Mouse (Mus musculus) forebrain, embryonic 13.5 days (tissue): Measurements from ENCODE around the gene Glrx3. TPM values are rescaled to one million over a fixed set of nuclear protein-coding genes. Genes with fewer than 3 reads are reported as not detected.
"Not testable (repeated sequence)": the region's sequence is repeated elsewhere in the genome, so short reads cannot be mapped to it uniquely, and the experiment has no call there.

Experiments used
- ATAC-seq: fragments of 200-750 bp; cut with Nextera tagmentation; 2 replicates; pipeline ENCODE4 v1.8.0; 2017
- H3K27ac ChIP-seq: fragments of 300-500 bp; sonication (generic); 2 replicates; pipeline ENCODE4 v1.5.1; 2015; ENCODE audit warnings: inconsistent platforms, mild to moderate bottlenecking, moderate library complexity
- H3K27me3 ChIP-seq: fragments of 300-500 bp; sonication (generic); 2 replicates; pipeline ENCODE4 v1.6.1; 2015; ENCODE audit warnings: mild to moderate bottlenecking, inconsistent platforms
- H3K36me3 ChIP-seq: fragments of 300-500 bp; sonication (generic); 2 replicates; pipeline ENCODE4 v1.6.1; 2015; ENCODE audit warnings: mild to moderate bottlenecking, inconsistent platforms; ENCODE audit not compliant: poor library complexity, severe bottlenecking
- H3K4me1 ChIP-seq: fragments of 300-500 bp; sonication (generic); 2 replicates; pipeline ENCODE4 v1.6.1; 2015; ENCODE audit warnings: inconsistent platforms
- H3K4me2 ChIP-seq: fragments of 300-500 bp; sonication (generic); 2 replicates; pipeline ENCODE4 v1.6.1; 2015; ENCODE audit warnings: inconsistent platforms, mild to moderate bottlenecking, moderate library complexity
- H3K4me3 ChIP-seq: fragments of 300-500 bp; sonication (generic); 2 replicates; pipeline ENCODE4 v1.5.1; 2015; ENCODE audit warnings: mild to moderate bottlenecking, inconsistent platforms
- H3K9ac ChIP-seq: fragments of 300-500 bp; sonication (generic); 2 replicates; pipeline ENCODE4 v1.6.1; 2015; ENCODE audit warnings: mild to moderate bottlenecking, inconsistent platforms
- H3K9me3 ChIP-seq: fragments of 300-500 bp; sonication (generic); replicated peaks from 2 replicates; pipeline ENCODE4 v1.6.1; 2016; ENCODE audit warnings: inconsistent platforms
- WGBS: fragments of 180-500 bp; shearing (Covaris S2); methylation state at CpG from one replicate; pipeline ENCODE4 v1.1.7; 2015; 5-methylcytosine and 5-hydroxymethylcytosine counted together
- polyA plus RNA-seq: library from polyadenylated mRNA; unstranded; fragments of >200 nt; fragmentation: Nextera tagmentation; extraction: Ambion mirVana; gene quantifications from 2 replicates; pipeline ENCODE4 v1.2.1, GENCODE M21; 2015

Glrx3 gene
- polyA plus RNA-seq, 1 experiment from 2014 or later, result 315 TPM

DNA sequence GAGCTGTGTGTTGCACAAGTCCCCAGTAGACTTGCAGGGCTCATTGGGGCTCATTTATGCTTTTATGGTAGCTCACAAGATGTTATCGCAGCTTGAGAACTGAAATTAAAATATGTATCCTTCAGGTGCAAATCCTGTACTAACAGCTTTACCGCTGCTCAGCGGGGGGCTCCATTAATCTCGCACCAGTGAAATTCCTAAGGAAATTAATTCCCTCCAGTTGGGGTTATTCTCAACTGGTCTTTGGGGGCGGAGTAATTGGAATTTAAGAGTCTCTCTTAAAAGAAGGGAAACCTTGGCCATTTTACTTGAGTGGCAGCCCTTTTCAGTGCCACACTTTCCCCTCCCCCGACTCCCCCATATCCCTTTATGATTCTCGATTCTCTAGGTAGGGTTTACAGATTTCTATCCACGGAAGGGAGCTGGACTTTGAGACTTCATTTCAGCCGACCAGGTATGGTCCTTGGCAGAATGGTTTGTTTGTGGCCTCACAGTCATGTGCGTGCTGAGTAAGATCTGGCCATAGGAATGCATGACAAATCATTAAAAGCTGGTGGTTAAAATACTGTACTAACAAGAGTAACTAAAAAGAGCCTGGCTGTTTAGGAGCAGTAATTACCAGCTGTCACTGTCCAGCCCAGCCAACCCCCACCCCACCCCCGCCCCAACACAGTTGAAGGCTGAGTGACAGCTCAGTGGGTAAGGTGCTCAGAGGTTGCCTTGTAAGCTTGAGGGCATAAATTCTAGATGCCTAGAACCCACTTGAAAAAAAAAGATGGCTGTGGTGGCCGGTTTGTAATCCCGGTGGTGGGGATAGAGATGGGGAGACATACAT is 5.4 kb upstream of the Glrx3 start:
- Histone ChIP-seq H3K4me1 (peaks cover 17% of the 10 kb centered on the region), H3K36me3 (no peaks in the 10 kb centered on the region), H3K27ac (no peak overlapping the region; the same call in 1 of the 2 replicates), H3K4me2 (no peak overlapping the region), H3K4me3 (no peak overlapping the region), H3K9ac (no peak overlapping the region), H3K27me3 (no peaks in the 10 kb centered on the region; the same call in 1 of the 2 replicates), H3K9me3 (no peaks in the 10 kb centered on the region)
- 19% methylated on average over 13 of the region's 13 CpGs for WGBS
- ATAC-seq, result no peak; the same call in 1 of the 2 replicates

DNA sequence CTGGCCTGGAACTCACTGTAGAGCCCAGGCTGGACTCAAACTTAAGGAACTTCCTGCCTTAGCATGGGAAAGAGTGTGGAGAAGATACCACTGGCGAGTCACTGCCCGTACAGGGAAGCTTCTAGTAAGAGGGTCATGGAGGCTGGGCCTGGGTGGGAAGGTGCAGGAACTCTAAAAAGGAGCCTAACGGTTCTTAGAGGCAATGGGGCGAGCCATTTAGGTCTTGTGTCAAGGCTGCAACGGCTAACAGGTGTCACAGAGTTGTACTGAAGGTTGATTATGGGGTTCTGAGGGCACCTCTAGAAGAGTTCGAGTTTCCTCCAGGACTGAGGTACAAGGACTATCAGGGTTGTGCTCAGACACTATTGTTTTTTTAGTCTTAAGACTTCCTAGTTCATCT is 513 bp upstream of the Glrx3 start:
- peak overlapping the region; percentile 72 for H3K4me2 ChIP-seq
- WGBS, result 72% methylated on average over 6 of the region's 6 CpGs
- peak overlapping the region; percentile 97 for H3K4me3 ChIP-seq
- no peak overlapping the region for H3K9ac ChIP-seq
- no peaks in the 10 kb centered on the region for H3K27me3 ChIP-seq
- H3K36me3 ChIP-seq, result no peaks in the 10 kb centered on the region
- H3K9me3 ChIP-seq, result no peaks in the 10 kb centered on the region
- 0 out of 2 replicates have a peak overlapping the region, but pooled peaks have one; percentile 16 for H3K27ac ChIP-seq
- peak; percentile 11; the same call in 1 of the 2 replicates for ATAC-seq
- H3K4me1 ChIP-seq, result peaks cover 31% of the 10 kb centered on the region

DNA sequence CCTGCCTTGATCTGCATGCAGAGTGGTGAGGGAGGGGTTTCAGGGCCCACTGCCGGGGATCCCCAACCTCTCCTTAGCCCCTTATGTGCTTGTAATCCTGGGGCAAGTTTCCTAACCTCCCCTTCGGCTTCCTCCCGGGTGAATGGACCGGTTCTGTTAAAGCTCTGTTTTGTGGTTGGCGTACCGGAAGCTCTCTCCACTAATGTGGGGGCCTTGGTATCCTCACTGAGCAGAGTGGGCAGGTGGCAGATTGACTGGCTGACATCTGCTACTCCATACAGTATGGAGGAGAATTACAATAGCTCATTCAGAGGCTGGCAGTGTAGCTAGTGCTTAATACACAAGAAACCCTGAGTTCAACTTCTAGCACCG is 751 bp downstream of the Glrx3 start:
- no peaks in the 10 kb centered on the region for H3K27me3 ChIP-seq
- peak; percentile 71 for ATAC-seq

DNA sequence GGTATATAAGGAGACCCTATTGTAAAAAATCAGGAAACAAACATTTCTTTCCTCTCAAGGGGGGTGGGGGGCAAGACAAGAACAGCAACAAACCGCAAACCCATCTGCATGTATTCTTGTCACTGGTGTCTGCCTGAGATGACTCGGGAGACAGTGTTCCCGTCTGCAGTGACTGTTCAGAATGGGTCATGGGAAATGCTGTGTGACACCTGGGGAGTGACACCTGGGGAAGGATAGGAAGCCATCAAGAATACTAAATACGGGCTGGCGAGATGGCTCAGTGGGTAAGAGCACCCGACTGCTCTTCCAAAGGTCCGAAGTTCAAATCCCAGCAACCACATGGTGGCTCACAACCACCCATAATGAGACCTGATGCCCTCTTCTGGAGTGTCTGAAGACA is 1.5 kb downstream of the Glrx3 start:
- not testable (repeated sequence) for ATAC-seq, H3K9me3 ChIP-seq, H3K36me3 ChIP-seq, H3K27me3 ChIP-seq, H3K27ac ChIP-seq
- WGBS, result 81% methylated on average over 7 of the region's 7 CpGs
- H3K4me3 ChIP-seq, result peak overlapping the region; percentile 97
- H3K4me1 ChIP-seq, result peaks cover 22% of the 10 kb centered on the region
- peak overlapping the region; percentile 72 for H3K4me2 ChIP-seq
- 0 out of 2 replicates have a peak overlapping the region, but pooled peaks have one; percentile 93 for H3K9ac ChIP-seq

More for the DNA sequence above, 751 bp downstream of the Glrx3 start:
- H3K4me1 ChIP-seq, result peaks cover 22% of the 10 kb centered on the region
- no peaks in the 10 kb centered on the region for H3K9me3 ChIP-seq
- H3K4me2 ChIP-seq, result peak overlapping the region; percentile 72
- peak overlapping the region; percentile 97 for H3K4me3 ChIP-seq
- H3K36me3 ChIP-seq, result no peaks in the 10 kb centered on the region
- 2% methylated on average over 7 of the region's 7 CpGs for WGBS
- peak overlapping the region; percentile 93 for H3K9ac ChIP-seq
- H3K27ac ChIP-seq, result peak overlapping the region; percentile 88

DNA sequence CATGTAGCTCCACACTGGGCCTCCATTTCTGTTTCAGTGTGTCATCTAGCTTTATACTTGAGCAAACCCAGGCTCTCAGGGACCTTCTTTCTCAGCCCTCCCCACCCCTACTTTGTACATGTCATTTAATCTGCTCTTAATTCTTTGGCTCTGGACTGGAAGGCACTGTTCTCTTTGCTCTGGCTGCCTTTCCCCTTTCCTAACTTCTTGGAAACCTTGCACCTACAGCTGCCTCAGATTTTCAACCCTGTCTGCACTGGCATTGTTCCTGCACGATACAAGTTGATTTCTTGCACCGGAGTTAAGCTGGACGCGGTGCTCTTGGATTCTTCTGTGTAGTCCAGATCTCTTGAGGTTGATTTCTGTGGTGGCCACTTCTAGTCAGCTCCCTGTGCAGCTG is 5.5 kb downstream of the Glrx3 start:
- no peaks in the 10 kb centered on the region for H3K27me3 ChIP-seq
- ATAC-seq, result no peak

DNA sequence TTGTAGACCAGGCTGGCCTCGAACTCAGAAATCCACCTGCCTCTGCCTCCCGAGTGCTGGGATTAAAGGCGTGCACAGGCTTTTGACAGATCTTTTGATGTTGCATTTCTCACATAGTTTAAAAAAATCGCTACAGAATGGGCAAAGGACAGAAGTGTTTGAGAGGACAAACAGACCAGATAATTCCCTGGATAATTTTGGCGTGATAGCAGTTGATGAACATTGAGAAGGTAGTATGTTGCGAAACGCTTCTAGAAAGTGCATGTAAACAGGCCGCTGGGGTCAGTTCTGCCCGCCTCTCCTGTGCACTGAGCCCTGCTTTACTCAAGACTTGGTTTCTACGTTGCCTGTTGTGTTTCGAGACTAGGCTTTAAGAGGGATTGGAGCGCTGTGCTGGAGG is 7.9 kb downstream of the Glrx3 start:
- H3K36me3 ChIP-seq, result peaks cover 53% of the 10 kb centered on the region
- peaks cover 3% of the 10 kb centered on the region; the same call in 1 of the 2 replicates for H3K4me1 ChIP-seq
- H3K9me3 ChIP-seq, result no peaks in the 10 kb centered on the region
- H3K4me3 ChIP-seq, result no peak overlapping the region
- no peaks in the 10 kb centered on the region for H3K27me3 ChIP-seq
- no peak overlapping the region for H3K4me2 ChIP-seq
- WGBS, result 95% methylated on average over 12 of the region's 12 CpGs
- H3K27ac ChIP-seq, result no peak overlapping the region
- H3K9ac ChIP-seq, result no peak overlapping the region
- ATAC-seq, result no peak

More for the DNA sequence above, 5.5 kb downstream of the Glrx3 start:
- Histone ChIP-seq H3K36me3 (peaks cover 32% of the 10 kb centered on the region), H3K9me3 (no peaks in the 10 kb centered on the region), H3K4me3 (no peak overlapping the region), H3K4me1 (peaks cover 22% of the 10 kb centered on the region), H3K4me2 (no peak overlapping the region), H3K9ac (no peak overlapping the region), H3K27ac (no peak overlapping the region)
- WGBS, result 99% methylated on average over 4 of the region's 4 CpGs

DNA sequence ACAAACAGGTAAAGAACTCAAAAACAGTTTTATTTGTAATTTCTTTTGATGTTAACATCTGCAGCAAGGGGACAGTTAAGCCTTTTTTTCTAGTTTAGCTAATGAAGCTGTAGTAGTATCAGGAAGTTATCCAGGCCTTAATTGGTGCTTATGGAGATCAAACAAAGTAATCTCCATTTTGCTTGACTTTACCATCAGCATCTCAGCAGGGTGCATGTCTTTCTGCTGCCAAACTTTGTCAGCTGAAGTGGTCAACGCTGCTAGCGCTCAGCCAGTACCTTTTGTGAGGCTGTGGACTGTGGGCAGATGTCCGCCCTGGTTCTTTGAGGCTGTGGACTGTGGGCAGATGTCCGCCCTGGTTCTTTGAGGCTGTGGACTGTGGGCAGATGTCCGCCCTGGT is 24.0 kb downstream of the Glrx3 start:
- no peak for ATAC-seq
- H3K9ac ChIP-seq, result no peak overlapping the region
- no peak overlapping the region for H3K4me3 ChIP-seq
- peaks cover 63% of the 10 kb centered on the region for H3K36me3 ChIP-seq
- no peaks in the 10 kb centered on the region for H3K9me3 ChIP-seq
- WGBS, result 42% methylated on average over 5 of the region's 5 CpGs
- no peaks in the 10 kb centered on the region for H3K27me3 ChIP-seq
- no peak overlapping the region for H3K27ac ChIP-seq
- H3K4me1 ChIP-seq, result 0 out of 2 replicates have a peak, but pooled peaks cover 3% of the 10 kb centered on the region
- no peak overlapping the region for H3K4me2 ChIP-seq

DNA sequence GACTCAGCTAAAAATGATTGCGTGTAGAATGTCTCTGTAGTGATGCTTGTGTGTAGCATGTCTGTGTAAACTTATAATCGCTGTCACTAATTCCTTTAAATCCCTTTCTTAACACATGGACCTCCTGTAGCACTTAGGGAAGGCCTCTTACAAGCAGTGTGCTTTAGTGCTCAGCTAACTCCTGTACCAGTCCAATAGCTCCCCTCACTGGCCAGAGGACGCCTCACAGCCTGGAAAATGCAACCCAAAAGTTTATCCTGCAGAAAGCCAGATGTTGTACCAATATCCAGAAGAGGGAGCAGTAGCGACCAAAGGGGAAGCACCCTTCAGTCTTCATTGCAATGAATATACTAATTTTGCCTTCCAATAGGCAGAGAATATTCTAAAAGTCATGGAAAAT is 30.8 kb downstream of the Glrx3 start:
- no peaks in the 10 kb centered on the region for H3K9me3 ChIP-seq
- 64% methylated on average over 4 of the region's 4 CpGs for WGBS
- no peak overlapping the region for H3K9ac ChIP-seq
- ATAC-seq, result no peak
- no peaks in the 10 kb centered on the region for H3K27me3 ChIP-seq
- H3K27ac ChIP-seq, result no peak overlapping the region
- no peaks in the 10 kb centered on the region for H3K4me1 ChIP-seq
- H3K4me3 ChIP-seq, result no peak overlapping the region
- peaks cover 67% of the 10 kb centered on the region for H3K36me3 ChIP-seq
- H3K4me2 ChIP-seq, result no peak overlapping the region

DNA sequence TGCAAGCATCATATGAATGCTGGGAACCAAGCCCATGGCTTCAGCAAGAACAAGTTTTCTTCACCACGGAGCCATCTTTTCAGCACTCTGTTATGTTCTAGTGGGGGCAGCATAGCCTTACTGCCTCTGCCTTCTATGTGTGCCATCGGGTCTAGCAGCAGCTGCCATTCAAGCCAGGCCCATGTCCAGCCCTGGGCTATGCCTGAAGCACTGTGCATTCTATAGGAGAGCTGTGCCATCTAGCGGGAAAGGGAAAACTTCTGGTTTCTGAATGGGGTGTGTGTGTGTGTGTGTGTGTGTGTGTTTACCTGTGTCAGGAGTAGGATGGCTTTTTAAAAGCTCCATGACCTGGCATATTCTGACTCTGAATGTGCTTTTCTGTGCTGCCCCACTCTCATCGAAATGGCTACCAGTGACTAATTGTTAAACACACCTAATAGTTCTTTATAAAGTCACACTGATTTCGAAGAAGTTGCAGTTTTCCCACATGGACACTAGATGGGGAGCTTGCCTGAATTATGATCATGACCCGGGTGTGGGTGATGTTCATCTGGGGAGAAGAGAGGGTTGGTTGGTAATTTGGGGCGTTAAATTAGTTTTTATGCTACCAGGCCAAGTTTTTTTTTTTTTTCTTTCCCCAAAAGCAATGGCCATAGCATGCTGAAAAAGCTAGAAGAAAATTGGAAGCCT is 34.2 kb downstream of the Glrx3 start:
- Histone ChIP-seq H3K27me3 (no peaks in the 10 kb centered on the region), H3K4me1 (no peaks in the 10 kb centered on the region), H3K4me3 (no peak overlapping the region), H3K9me3 (no peaks in the 10 kb centered on the region), H3K27ac (no peak overlapping the region), H3K36me3 (peaks cover 34% of the 10 kb centered on the region), H3K4me2 (no peak overlapping the region), H3K9ac (no peak overlapping the region)
- WGBS, result 66% methylated on average over 7 of the region's 7 CpGs
- ATAC-seq, result 0 out of 2 replicates have a peak, but pooled peaks have one; percentile 21

DNA sequence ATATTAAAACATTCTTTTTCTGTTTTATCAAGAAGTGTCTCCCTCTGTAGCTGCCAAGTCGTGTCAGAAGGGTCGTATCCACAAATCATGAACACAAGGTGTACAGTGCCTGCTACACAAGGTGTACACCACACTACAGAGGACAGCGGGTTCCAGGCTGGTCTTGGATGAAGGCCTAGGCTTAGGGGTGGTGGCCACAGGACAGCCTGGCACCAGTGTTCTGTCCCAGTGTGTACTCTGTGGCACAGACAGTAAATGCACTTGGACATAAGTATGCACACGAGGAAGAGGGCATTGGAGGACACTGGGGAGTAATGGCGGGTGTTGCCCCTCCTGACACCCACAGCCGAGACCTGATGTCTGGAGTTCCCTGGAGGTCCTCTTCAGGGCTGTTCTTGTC is 34.7 kb downstream of the Glrx3 start:
- H3K36me3 ChIP-seq, result peaks cover 29% of the 10 kb centered on the region
- no peaks in the 10 kb centered on the region for H3K4me1 ChIP-seq
- peak; percentile 76; the same call in 1 of the 2 replicates for ATAC-seq
- H3K27ac ChIP-seq, result no peak overlapping the region
- H3K4me2 ChIP-seq, result no peak overlapping the region
- no peaks in the 10 kb centered on the region for H3K9me3 ChIP-seq
- no peak overlapping the region for H3K9ac ChIP-seq
- H3K27me3 ChIP-seq, result no peaks in the 10 kb centered on the region
- H3K4me3 ChIP-seq, result no peak overlapping the region
- 85% methylated on average over 6 of the region's 6 CpGs for WGBS

DNA sequence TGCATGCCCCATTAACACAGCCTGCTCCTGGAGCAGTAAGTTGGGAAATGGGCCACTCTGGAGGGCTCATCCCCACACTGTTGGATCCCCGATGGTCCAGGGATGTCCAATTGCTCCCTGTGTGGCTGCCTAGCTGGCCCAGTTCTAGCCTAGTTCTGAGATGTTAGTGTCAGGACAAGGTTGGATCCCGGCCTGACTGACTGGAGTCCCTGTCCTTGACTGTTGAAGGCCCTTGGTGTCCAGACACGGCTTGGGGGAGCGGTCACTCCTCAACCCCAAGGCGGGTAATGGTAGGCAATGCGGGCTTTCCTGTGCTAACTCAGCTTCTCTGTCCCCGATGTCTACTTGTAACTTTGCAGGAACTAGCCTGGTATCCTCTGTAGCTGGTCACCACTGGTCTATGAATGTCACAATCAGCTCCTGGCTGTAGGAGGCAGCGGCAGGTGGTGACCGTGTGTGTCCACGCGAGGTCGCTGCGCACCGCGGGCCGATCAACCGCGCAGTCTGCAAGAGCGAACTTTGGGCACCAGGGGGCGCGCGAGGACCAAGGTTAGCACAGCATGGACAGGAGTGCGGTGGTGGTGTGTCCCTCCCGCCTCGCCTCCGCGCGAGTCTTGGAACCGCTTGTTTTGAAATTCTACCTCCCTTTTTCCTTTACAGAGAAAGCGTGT is 40.7 kb downstream of the Glrx3 start:
- Histone ChIP-seq H3K4me3 (peak overlapping the region; percentile 25), H3K9me3 (no peaks in the 10 kb centered on the region), H3K4me1 (peaks cover 3% of the 10 kb centered on the region; the same call in 1 of the 2 replicates), H3K36me3 (no peaks in the 10 kb centered on the region), H3K27me3 (0 out of 2 replicates have a peak, but pooled peaks cover 3% of the 10 kb centered on the region), H3K27ac (no peak overlapping the region), H3K4me2 (peak overlapping the region; percentile 59), H3K9ac (peak overlapping the region; percentile 55)
- WGBS, result 14% methylated on average over 30 of the region's 30 CpGs
- peak; percentile 97 for ATAC-seq

DNA sequence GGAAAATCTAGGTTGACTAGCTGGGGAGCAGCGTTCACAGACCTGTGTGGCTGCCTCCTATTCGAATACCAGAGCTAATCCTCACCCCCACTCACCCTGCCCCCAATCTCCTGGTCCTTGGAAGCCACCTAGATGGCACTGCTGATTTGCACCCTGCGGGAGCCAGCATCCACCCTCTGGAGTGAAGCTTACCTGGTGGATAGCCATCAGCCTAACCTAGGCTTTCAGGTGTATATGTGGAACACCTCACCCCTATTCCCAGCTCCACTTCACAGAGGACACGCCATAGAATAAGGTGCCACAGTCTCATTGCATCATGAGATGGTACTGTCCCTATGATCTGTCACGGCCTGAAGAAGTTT is 41.2 kb downstream of the Glrx3 start:
- Histone ChIP-seq H3K4me1 (peaks cover 3% of the 10 kb centered on the region; the same call in 1 of the 2 replicates), H3K4me3 (peak overlapping the region; percentile 25), H3K9ac (peak overlapping the region; percentile 55), H3K9me3 (no peaks in the 10 kb centered on the region), H3K4me2 (peak overlapping the region; percentile 59), H3K36me3 (no peaks in the 10 kb centered on the region), H3K27me3 (0 out of 2 replicates have a peak, but pooled peaks cover 3% of the 10 kb centered on the region), H3K27ac (no peak overlapping the region)
- ATAC-seq, result peak; percentile 77
- WGBS, result 22% methylated on average over 5 of the region's 5 CpGs
